Mouse (Mus musculus): ENCODE data around the gene AI464131. TPM values are rescaled to one million over a fixed set of nuclear protein-coding genes. Genes with fewer than 3 reads are reported as not detected.
A peak's percentile ranks its signal among the peaks of the same experiment; 100 is the strongest.

Gene AI464131
- polyA plus RNA-seq, 1 experiment from 2014 or later: 0.51 TPM

- H3K9me3 ChIP-seq (replicated peaks): no peaks in the 10 kb centered on the region
- H3K9ac ChIP-seq: no peak overlapping the region
- no peak overlapping the region for H3K27ac ChIP-seq
- H3K4me1 ChIP-seq (replicated peaks): peaks cover 35% of the 10 kb centered on the region
- ATAC-seq (ENCODE audit: low read depth): no peak
- peak; percentile 16 for DNase-seq
- peaks cover 69% of the 10 kb centered on the region for H3K27me3 ChIP-seq
- WGBS (ENCODE audit: insufficient replicate concordance): 42% methylated on average over 11 of the region's 11 CpGs
- no peaks in the 10 kb centered on the region for H3K36me3 ChIP-seq
- no peak overlapping the region for H3K4me3 ChIP-seq (replicated peaks)
- H3K4me2 ChIP-seq: no peak overlapping the region
These were observed 2.3 kb upstream of the AI464131 start for GRCm38 (mm10) chr4:41505131-41505551.

GRCm38 (mm10) chr4:41504325-41504724 lies 1.4 kb upstream of the AI464131 start:
- peaks cover 35% of the 10 kb centered on the region for H3K4me1 ChIP-seq (replicated peaks)

GRCm38 (mm10) chr4:41502171-41502940 lies 520 bp downstream of the AI464131 start:
- Histone ChIP-seq H3K36me3 (no peaks in the 10 kb centered on the region), H3K4me3 (replicated peaks) (peak overlapping the region; percentile 46), H3K27me3 (peaks cover 69% of the 10 kb centered on the region), H3K27ac (no peak overlapping the region), H3K9ac (peak overlapping the region; percentile 39; the same call in 1 of the 2 replicates), H3K4me1 (replicated peaks) (peaks cover 46% of the 10 kb centered on the region), H3K9me3 (replicated peaks) (no peaks in the 10 kb centered on the region), H3K4me2 (peak overlapping the region; percentile 71)
- 16% methylated on average over 20 of the region's 20 CpGs for WGBS (ENCODE audit: insufficient replicate concordance)
- peak; percentile 11 for ATAC-seq (ENCODE audit: low read depth)
- no peak for DNase-seq

More at GRCm38 (mm10) chr4:41504325-41504724, 1.4 kb upstream of the AI464131 start:
- H3K36me3 ChIP-seq: no peaks in the 10 kb centered on the region
- 63% methylated on average over 5 of the region's 5 CpGs for WGBS (ENCODE audit: insufficient replicate concordance)
- H3K9ac ChIP-seq: no peak overlapping the region
- peaks cover 69% of the 10 kb centered on the region for H3K27me3 ChIP-seq
- H3K4me3 ChIP-seq (replicated peaks): no peak overlapping the region
- no peaks in the 10 kb centered on the region for H3K9me3 ChIP-seq (replicated peaks)
- ATAC-seq (ENCODE audit: low read depth) (no peak), DNase-seq (no peak)
- H3K27ac ChIP-seq: no peak overlapping the region
- no peak overlapping the region for H3K4me2 ChIP-seq

GRCm38 (mm10) chr4:41500787-41501186 lies 2.1 kb downstream of the AI464131 start:
- H3K36me3 ChIP-seq: no peaks in the 10 kb centered on the region
- H3K27me3 ChIP-seq: peaks cover 71% of the 10 kb centered on the region
- H3K4me1 ChIP-seq (replicated peaks): peaks cover 33% of the 10 kb centered on the region
- no peaks in the 10 kb centered on the region for H3K9me3 ChIP-seq (replicated peaks)
- no peak overlapping the region for H3K4me3 ChIP-seq (replicated peaks)
- ATAC-seq (ENCODE audit: low read depth): no peak
- H3K27ac ChIP-seq: no peak overlapping the region
- no peak overlapping the region for H3K4me2 ChIP-seq
- 59% methylated on average over 4 of the region's 4 CpGs for WGBS (ENCODE audit: insufficient replicate concordance)
- no peak overlapping the region for H3K9ac ChIP-seq
- no peak for DNase-seq

- Histone ChIP-seq H3K4me1 (replicated peaks) (peaks cover 35% of the 10 kb centered on the region), H3K9me3 (replicated peaks) (no peaks in the 10 kb centered on the region), H3K4me3 (replicated peaks) (no peak overlapping the region), H3K36me3 (no peaks in the 10 kb centered on the region), H3K27me3 (peaks cover 79% of the 10 kb centered on the region), H3K4me2 (no peak overlapping the region), H3K9ac (no peak overlapping the region), H3K27ac (no peak overlapping the region)
- WGBS (ENCODE audit: insufficient replicate concordance): 45% methylated on average over 8 of the region's 8 CpGs
- no peak for ATAC-seq (ENCODE audit: low read depth)
- DNase-seq: no peak
These were observed 3.3 kb downstream of the AI464131 start for GRCm38 (mm10) chr4:41499619-41500018.

- Histone ChIP-seq H3K27me3 (peaks cover 81% of the 10 kb centered on the region), H3K4me2 (peak overlapping the region; percentile 47), H3K4me3 (replicated peaks) (0 out of 2 replicates have a peak overlapping the region, but pooled peaks have one; percentile 14), H3K4me1 (replicated peaks) (peaks cover 42% of the 10 kb centered on the region), H3K9ac (no peak overlapping the region), H3K36me3 (no peaks in the 10 kb centered on the region), H3K9me3 (replicated peaks) (no peaks in the 10 kb centered on the region), H3K27ac (no peak overlapping the region)
- WGBS (ENCODE audit: insufficient replicate concordance): 5% methylated on average over 43 of the region's 43 CpGs
- no peak for DNase-seq
- ATAC-seq (ENCODE audit: low read depth): no peak
These were observed 3.9 kb downstream of the AI464131 start for GRCm38 (mm10) chr4:41498921-41499391.

GRCm38 (mm10) chr4:41497995-41498845 lies 4.7 kb downstream of the AI464131 start:
- 6% methylated on average over 72 of the region's 72 CpGs for WGBS (ENCODE audit: insufficient replicate concordance)
- H3K4me2 ChIP-seq: peak overlapping the region; percentile 47
- peaks cover 40% of the 10 kb centered on the region for H3K4me1 ChIP-seq (replicated peaks)
- no peak overlapping the region for H3K9ac ChIP-seq
- peak overlapping the region; percentile 25 for H3K4me3 ChIP-seq (replicated peaks)
- H3K27me3 ChIP-seq: peaks cover 81% of the 10 kb centered on the region
- H3K27ac ChIP-seq: no peak overlapping the region
- H3K9me3 ChIP-seq (replicated peaks): no peaks in the 10 kb centered on the region
- H3K36me3 ChIP-seq: no peaks in the 10 kb centered on the region
- ATAC-seq (ENCODE audit: low read depth): no peak
- no peak for DNase-seq

GRCm38 (mm10) chr4:41497579-41497978 lies 5.3 kb downstream of the AI464131 start:
- Histone ChIP-seq H3K27me3 (peaks cover 80% of the 10 kb centered on the region), H3K9me3 (replicated peaks) (no peaks in the 10 kb centered on the region), H3K27ac (no peak overlapping the region), H3K36me3 (no peaks in the 10 kb centered on the region), H3K9ac (no peak overlapping the region), H3K4me1 (replicated peaks) (peaks cover 36% of the 10 kb centered on the region), H3K4me2 (peak overlapping the region; percentile 47), H3K4me3 (replicated peaks) (peak overlapping the region; percentile 25)
- WGBS (ENCODE audit: insufficient replicate concordance): 1% methylated on average over 34 of the region's 34 CpGs
- no peak for DNase-seq
- no peak for ATAC-seq (ENCODE audit: low read depth)

- WGBS (ENCODE audit: insufficient replicate concordance): 45% methylated on average over 5 of the region's 5 CpGs
- no peak for DNase-seq
- H3K4me2 ChIP-seq: no peak overlapping the region
- ATAC-seq (ENCODE audit: low read depth): no peak
- no peaks in the 10 kb centered on the region for H3K36me3 ChIP-seq
- peaks cover 74% of the 10 kb centered on the region for H3K27me3 ChIP-seq
- no peak overlapping the region for H3K9ac ChIP-seq
- H3K4me3 ChIP-seq (replicated peaks): no peak overlapping the region
- H3K9me3 ChIP-seq (replicated peaks): no peaks in the 10 kb centered on the region
- peaks cover 31% of the 10 kb centered on the region for H3K4me1 ChIP-seq (replicated peaks)
- H3K27ac ChIP-seq: no peak overlapping the region
These were observed 5.8 kb downstream of the AI464131 start for GRCm38 (mm10) chr4:41497046-41497445.

GRCm38 (mm10) chr4:41495850-41496249 lies 7.0 kb downstream of the AI464131 start:
- peaks cover 62% of the 10 kb centered on the region for H3K27me3 ChIP-seq
- H3K4me3 ChIP-seq (replicated peaks): no peak overlapping the region
- no peaks in the 10 kb centered on the region for H3K36me3 ChIP-seq
- H3K9ac ChIP-seq: no peak overlapping the region
- H3K27ac ChIP-seq: no peak overlapping the region
- H3K9me3 ChIP-seq (replicated peaks): no peaks in the 10 kb centered on the region
- WGBS (ENCODE audit: insufficient replicate concordance): 78% methylated on average over 11 of the region's 11 CpGs
- no peak overlapping the region for H3K4me2 ChIP-seq
- no peak for ATAC-seq (ENCODE audit: low read depth)
- H3K4me1 ChIP-seq (replicated peaks): peaks cover 30% of the 10 kb centered on the region
- no peak for DNase-seq

GRCm38 (mm10) chr4:41495076-41495475 lies 7.8 kb downstream of the AI464131 start:
- H3K9me3 ChIP-seq (replicated peaks): no peaks in the 10 kb centered on the region
- no peak for DNase-seq
- no peak overlapping the region for H3K4me2 ChIP-seq
- no peak for ATAC-seq (ENCODE audit: low read depth)
- H3K27me3 ChIP-seq: peaks cover 55% of the 10 kb centered on the region
- H3K4me1 ChIP-seq (replicated peaks): peaks cover 30% of the 10 kb centered on the region
- H3K9ac ChIP-seq: no peak overlapping the region
- H3K27ac ChIP-seq: no peak overlapping the region
- WGBS (ENCODE audit: insufficient replicate concordance): 53% methylated on average over 4 of the region's 4 CpGs
- no peak overlapping the region for H3K4me3 ChIP-seq (replicated peaks)
- no peaks in the 10 kb centered on the region for H3K36me3 ChIP-seq
